Mouse (Mus musculus) intestine, embryonic 16.5 days (tissue): ENCODE measurements around the gene Atrnl1. TPM values are rescaled to one million over a fixed set of nuclear protein-coding genes. Genes with fewer than 3 reads are reported as not detected.
A peak's percentile ranks its signal among the peaks of the same experiment; 100 is the strongest.

Experiments used
- ATAC-seq: fragments of 200-750 bp; cut with Nextera tagmentation; 2 replicates; pipeline ENCODE4 v1.8.0; 2017; ENCODE audit warnings: moderate TSS enrichment, moderate library complexity
- H3K27ac ChIP-seq: fragments of 300-500 bp; sonication (generic); 2 replicates; pipeline ENCODE4 v1.5.1; 2014; ENCODE audit warnings: mild to moderate bottlenecking, low read length
- H3K27me3 ChIP-seq: fragments of 300-500 bp; sonication (generic); replicated peaks from 2 replicates; pipeline ENCODE4 v1.6.1; 2014; ENCODE audit warnings: low read length, control low read depth, mixed read lengths; ENCODE audit not compliant: control insufficient read depth, insufficient read depth
- H3K36me3 ChIP-seq: fragments of 300-500 bp; sonication (generic); 2 replicates; pipeline ENCODE4 v1.6.1; 2014; ENCODE audit warnings: low read length, control low read depth; ENCODE audit not compliant: control insufficient read depth, insufficient read depth
- H3K4me1 ChIP-seq: fragments of 300-500 bp; sonication (generic); 2 replicates; pipeline ENCODE4 v1.6.1; 2014; ENCODE audit warnings: low read length, control low read depth, mixed read lengths; ENCODE audit not compliant: control insufficient read depth, insufficient read depth
- H3K4me2 ChIP-seq: fragments of 300-500 bp; sonication (generic); 2 replicates; pipeline ENCODE4 v1.6.1; 2014; ENCODE audit warnings: low read depth, low read length, control low read depth
- H3K4me3 ChIP-seq: fragments of 300-500 bp; sonication (generic); 2 replicates; pipeline ENCODE4 v1.5.1; 2014; ENCODE audit warnings: mild to moderate bottlenecking, low read length
- H3K9ac ChIP-seq: fragments of 300-500 bp; sonication (generic); 2 replicates; pipeline ENCODE4 v1.6.1; 2014; ENCODE audit warnings: low read depth, low read length
- H3K9me3 ChIP-seq: fragments of 300-500 bp; sonication (generic); 2 replicates; pipeline ENCODE4 v1.6.1; 2016; ENCODE audit warnings: low read length, control low read depth; ENCODE audit not compliant: control insufficient read depth
- WGBS: fragments of 180-500 bp; shearing (Covaris S2); extraction: QIAGEN DNeasy Blood & Tissue Kit; methylation state at CpG from one replicate; pipeline ENCODE4 v1.1.7; 2014; 5-methylcytosine and 5-hydroxymethylcytosine counted together
- polyA plus RNA-seq: library from polyadenylated mRNA; unstranded; fragments of >200 nt; fragmentation: Nextera tagmentation; extraction: Ambion mirVana; gene quantifications from 2 replicates; pipeline ENCODE4 v1.2.1, GENCODE M21; 2015

Gene Atrnl1
- polyA plus RNA-seq, 1 experiment from 2014 or later: 2.8 TPM

- Histone ChIP-seq H3K4me1 (no peaks in the 10 kb centered on the region), H3K36me3 (no peaks in the 10 kb centered on the region), H3K27me3 (no peaks in the 10 kb centered on the region), H3K27ac (no peak overlapping the region), H3K9me3 (no peaks in the 10 kb centered on the region), H3K9ac (no peak overlapping the region), H3K4me2 (no peak overlapping the region), H3K4me3 (no peak overlapping the region)
- WGBS: 77% methylated on average over 13 of the region's 13 CpGs
- ATAC-seq: no peak
Observed at GRCm38 (mm10) chr19:58052444-58053135, 441.8 kb downstream of the Atrnl1 start.

DNA sequence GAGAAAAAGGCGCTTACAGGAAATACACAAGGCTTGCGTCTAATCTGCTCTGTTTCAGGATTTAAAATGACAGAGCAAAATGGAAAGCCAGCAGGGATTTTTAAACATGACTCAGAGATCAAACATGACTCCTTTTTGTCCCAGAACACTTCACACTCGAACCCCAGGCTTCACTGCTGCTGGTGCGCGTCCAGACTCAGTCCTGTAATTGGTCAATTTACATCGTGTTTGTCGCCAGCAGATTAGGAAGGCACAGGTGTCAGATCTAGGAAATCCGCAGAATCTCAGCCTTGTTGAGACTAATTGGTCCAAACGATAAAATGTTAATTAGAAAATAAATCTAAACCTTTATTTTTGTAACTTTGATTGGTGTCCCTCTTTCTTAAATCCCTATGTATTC lies 448.9 kb downstream of the Atrnl1 start:
- no peak overlapping the region for H3K9ac ChIP-seq
- H3K36me3 ChIP-seq: no peaks in the 10 kb centered on the region
- H3K4me2 ChIP-seq: no peak overlapping the region
- WGBS: 52% methylated on average over 9 of the region's 9 CpGs
- peaks cover 8% of the 10 kb centered on the region for H3K4me1 ChIP-seq
- H3K27ac ChIP-seq: no peak overlapping the region
- no peaks in the 10 kb centered on the region for H3K27me3 ChIP-seq
- no peak for ATAC-seq
- no peaks in the 10 kb centered on the region for H3K9me3 ChIP-seq
- H3K4me3 ChIP-seq: no peak overlapping the region

GRCm38 (mm10) chr19:58060199-58060853 lies 449.5 kb downstream of the Atrnl1 start:
- Histone ChIP-seq H3K27ac (no peak overlapping the region), H3K36me3 (no peaks in the 10 kb centered on the region), H3K4me3 (no peak overlapping the region), H3K4me2 (no peak overlapping the region), H3K27me3 (no peaks in the 10 kb centered on the region), H3K9me3 (no peaks in the 10 kb centered on the region), H3K4me1 (peaks cover 8% of the 10 kb centered on the region), H3K9ac (no peak overlapping the region)
- ATAC-seq: no peak
- WGBS: 46% methylated on average over 12 of the region's 12 CpGs

GRCm38 (mm10) chr19:58060854-58061358 lies 450.1 kb downstream of the Atrnl1 start:
- 0 out of 2 replicates have a peak, but pooled peaks have one; percentile 26 for ATAC-seq
- H3K27ac ChIP-seq: no peak overlapping the region
- WGBS: 31% methylated on average over 15 of the region's 15 CpGs

DNA sequence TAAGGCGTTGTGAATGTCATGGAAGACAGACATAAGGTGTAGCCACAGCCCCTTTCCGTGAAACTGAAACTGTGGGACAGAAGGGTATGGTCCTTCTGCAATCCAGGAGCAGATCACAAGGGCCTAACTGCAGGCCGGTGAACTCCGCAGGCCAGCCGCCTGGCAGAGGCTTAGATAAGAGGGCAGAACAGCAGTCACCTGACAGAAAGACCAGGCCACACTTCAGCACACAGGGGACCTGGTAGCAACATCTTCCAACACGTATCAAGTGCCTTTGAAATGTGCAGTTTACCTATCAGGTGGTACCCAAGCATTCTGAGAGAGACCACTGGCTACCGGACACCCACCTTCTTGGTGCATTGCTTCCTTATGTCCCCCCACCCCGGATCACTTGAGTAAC lies 451.1 kb downstream of the Atrnl1 start:
- WGBS: 80% methylated on average over 8 of the region's 8 CpGs
- no peak overlapping the region for H3K9ac ChIP-seq
- no peak overlapping the region for H3K4me2 ChIP-seq
- no peak overlapping the region for H3K4me3 ChIP-seq
- ATAC-seq: no peak
- H3K36me3 ChIP-seq: no peaks in the 10 kb centered on the region
- H3K27ac ChIP-seq: no peak overlapping the region
- H3K27me3 ChIP-seq: no peaks in the 10 kb centered on the region
- H3K9me3 ChIP-seq: no peaks in the 10 kb centered on the region
- H3K4me1 ChIP-seq: peaks cover 8% of the 10 kb centered on the region

More at GRCm38 (mm10) chr19:58060854-58061358, 450.1 kb downstream of the Atrnl1 start:
- no peaks in the 10 kb centered on the region for H3K27me3 ChIP-seq
- no peak overlapping the region for H3K4me2 ChIP-seq
- H3K4me1 ChIP-seq: peaks cover 8% of the 10 kb centered on the region
- H3K9me3 ChIP-seq: no peaks in the 10 kb centered on the region
- H3K4me3 ChIP-seq: no peak overlapping the region
- no peaks in the 10 kb centered on the region for H3K36me3 ChIP-seq
- no peak overlapping the region for H3K9ac ChIP-seq

DNA sequence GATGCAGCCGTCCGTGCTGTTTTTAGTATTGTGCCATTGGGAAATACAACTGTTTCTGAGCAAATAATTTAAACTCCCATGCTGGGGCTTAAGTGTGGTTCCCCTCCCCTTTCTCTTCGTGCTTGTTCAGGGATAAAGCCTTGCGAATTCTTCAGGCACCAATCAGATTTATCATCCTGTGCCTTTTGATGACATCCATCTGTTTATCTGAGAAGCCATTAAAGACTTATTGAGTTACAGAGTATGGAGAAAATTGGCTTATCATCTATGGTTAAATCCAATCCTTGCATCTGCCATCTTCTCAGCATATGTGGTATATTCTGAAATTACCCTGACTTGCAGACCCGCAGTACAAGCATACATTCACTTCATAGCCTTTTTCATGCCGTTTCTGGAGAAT lies 452.7 kb downstream of the Atrnl1 start:
- Histone ChIP-seq H3K9me3 (no peaks in the 10 kb centered on the region), H3K27ac (no peak overlapping the region), H3K9ac (no peak overlapping the region), H3K36me3 (no peaks in the 10 kb centered on the region), H3K4me2 (no peak overlapping the region), H3K4me1 (peaks cover 8% of the 10 kb centered on the region), H3K4me3 (no peak overlapping the region), H3K27me3 (no peaks in the 10 kb centered on the region)
- WGBS: 30% methylated on average over 6 of the region's 6 CpGs
- ATAC-seq: no peak

DNA sequence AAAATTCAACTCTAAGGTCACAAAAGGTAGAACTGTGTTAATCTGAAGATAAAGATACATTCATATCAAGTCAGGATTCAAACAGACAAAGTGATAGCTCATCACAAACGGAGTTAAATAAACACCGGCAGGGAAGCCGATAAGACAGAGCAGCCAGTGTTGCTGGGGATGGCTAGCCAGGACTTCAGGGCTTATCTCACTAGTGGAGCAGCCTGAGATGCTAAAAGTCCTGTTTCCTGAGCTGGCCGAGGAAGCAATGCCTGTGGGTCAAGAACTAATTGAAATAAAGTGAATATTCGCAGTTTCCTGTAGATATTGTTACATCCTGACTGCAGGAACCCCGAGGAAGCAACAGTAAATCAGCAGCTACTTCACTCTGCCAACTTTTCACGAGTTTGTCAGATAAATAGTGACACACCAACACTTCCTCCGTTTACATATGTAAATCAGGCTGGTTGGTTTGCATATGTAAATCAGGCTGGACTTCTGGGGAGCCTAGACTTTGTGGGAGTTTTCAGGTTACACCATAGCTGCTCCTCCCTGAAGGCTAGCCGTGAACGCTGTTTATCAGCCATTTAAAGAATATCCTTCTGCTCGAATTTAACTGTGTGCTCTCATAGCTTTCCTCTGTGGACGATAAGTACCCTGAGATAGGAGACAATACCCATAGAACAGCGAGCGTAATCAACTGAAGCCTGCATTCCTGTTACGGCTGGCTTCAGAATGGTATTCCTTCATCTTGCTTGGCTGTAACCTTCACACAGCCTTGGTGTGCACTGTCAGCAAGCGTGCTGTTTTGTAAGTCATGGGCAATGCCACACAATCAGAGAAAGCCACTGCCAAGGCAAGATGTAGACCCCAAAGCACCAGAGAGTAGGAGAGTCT lies 453.5 kb downstream of the Atrnl1 start:
- no peaks in the 10 kb centered on the region for H3K36me3 ChIP-seq
- no peak for ATAC-seq
- no peaks in the 10 kb centered on the region for H3K9me3 ChIP-seq
- H3K4me2 ChIP-seq: no peak overlapping the region
- H3K4me3 ChIP-seq: no peak overlapping the region
- H3K9ac ChIP-seq: no peak overlapping the region
- peaks cover 8% of the 10 kb centered on the region for H3K4me1 ChIP-seq
- WGBS: 32% methylated on average over 16 of the region's 16 CpGs
- H3K27me3 ChIP-seq: no peaks in the 10 kb centered on the region
- no peak overlapping the region for H3K27ac ChIP-seq

- H3K4me3 ChIP-seq: no peak overlapping the region
- H3K4me1 ChIP-seq: peaks cover 8% of the 10 kb centered on the region
- H3K27ac ChIP-seq: no peak overlapping the region
- no peak overlapping the region for H3K9ac ChIP-seq
- no peak overlapping the region for H3K4me2 ChIP-seq
- 66% methylated on average over 5 of the region's 5 CpGs for WGBS
- H3K27me3 ChIP-seq: no peaks in the 10 kb centered on the region
- ATAC-seq: no peak
- H3K36me3 ChIP-seq: no peaks in the 10 kb centered on the region
- no peaks in the 10 kb centered on the region for H3K9me3 ChIP-seq
Observed at GRCm38 (mm10) chr19:58065001-58065314, 454.1 kb downstream of the Atrnl1 start.

DNA sequence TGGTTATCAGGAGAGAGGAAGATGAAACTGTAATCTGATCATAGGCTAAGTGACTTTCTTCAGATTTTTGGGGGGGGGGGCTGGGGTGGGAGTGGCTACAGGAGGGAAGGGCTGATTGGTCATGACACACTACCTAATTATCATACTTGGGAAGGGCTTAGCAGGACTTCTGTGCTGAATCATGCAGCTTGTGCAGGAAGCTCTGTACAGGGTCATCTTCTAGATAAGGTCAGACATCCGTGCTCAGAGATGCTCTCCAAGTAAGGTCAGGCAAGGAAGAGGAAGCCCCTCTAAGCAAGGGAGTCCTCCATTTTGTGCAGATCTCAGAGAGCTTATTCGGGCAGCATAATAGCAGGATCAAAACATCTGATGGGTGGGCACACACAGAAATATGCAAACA lies 454.7 kb downstream of the Atrnl1 start:
- Histone ChIP-seq H3K36me3 (no peaks in the 10 kb centered on the region), H3K4me2 (no peak overlapping the region), H3K27me3 (no peaks in the 10 kb centered on the region), H3K4me1 (peaks cover 3% of the 10 kb centered on the region), H3K9me3 (no peaks in the 10 kb centered on the region), H3K9ac (no peak overlapping the region), H3K27ac (no peak overlapping the region), H3K4me3 (no peak overlapping the region)
- 79% methylated on average over 2 of the region's 2 CpGs for WGBS
- no peak for ATAC-seq
